26 mouse cellular contexts compared by ENCODE assay signal in genomic region chr2:151724094-151724493, GRCm38 (mm10). TPM values are rescaled to one million over a fixed set of nuclear protein-coding genes. Genes with fewer than 3 reads are reported as not detected.
"Had no signal": no experiment of that assay in that cellular context is flagged by ENCODE, and none has a peak within 500 bp of the region (broad histone marks: within the 10 kb centered on the region; RNA-seq: fewer than 3 reads in every experiment).

No protein-coding gene starts in this region.

- ATAC-seq: midbrain, embryonic 16.5 days had no signal

- H3K4me3 ChIP-seq: limb, embryonic 15.5 days; megakaryocyte, embryonic 14.5 days; midbrain, embryonic 10.5 days; midbrain, embryonic 12.5 days; myocyte; neural tube, embryonic 13.5 days; neural tube, embryonic 15.5 days; stomach, embryonic 15.5 days had no signal

- H3K9ac ChIP-seq: limb, embryonic 15.5 days; lung, embryonic 14.5 days; midbrain, embryonic 12.5 days; neural tube, embryonic 13.5 days; neural tube, embryonic 15.5 days; stomach, embryonic 15.5 days had no signal

- H3K4me2 ChIP-seq: limb, embryonic 15.5 days; lung, embryonic 14.5 days; midbrain, embryonic 12.5 days; neural tube, embryonic 13.5 days; neural tube, embryonic 15.5 days; stomach, embryonic 15.5 days had no signal

- H3K9me3 ChIP-seq: limb, embryonic 15.5 days; megakaryocyte, embryonic 14.5 days; midbrain, embryonic 10.5 days; neural tube, embryonic 15.5 days; stomach, embryonic 15.5 days had no signal

- H3K27ac ChIP-seq: limb, embryonic 15.5 days; midbrain, embryonic 10.5 days; midbrain, embryonic 12.5 days; neural tube, embryonic 13.5 days; neural tube, embryonic 15.5 days; stomach, embryonic 15.5 days; stomach, postnatal 0 days had no signal

- H3K27me3 ChIP-seq: limb, embryonic 15.5 days; megakaryocyte, embryonic 14.5 days; midbrain, embryonic 12.5 days; neural tube, embryonic 13.5 days; neural tube, embryonic 15.5 days; stomach, embryonic 15.5 days had no signal

- H3K4me1 ChIP-seq: limb, embryonic 15.5 days; midbrain, embryonic 10.5 days; midbrain, embryonic 12.5 days; neural tube, embryonic 13.5 days; neural tube, embryonic 15.5 days; stomach, embryonic 15.5 days had no signal

- DNase-seq: lung, adult 18-20 months; lung, embryonic 14.5 days; lung, postnatal 10 days; lung, postnatal 4 days; midbrain, embryonic 14.5 days; retina, postnatal 1 day; right cerebral cortex, adult 18-20 months; right cerebral cortex, postnatal 25 days; right cerebral cortex, postnatal 4 days; spleen, adult 18-20 months; thymus, adult 2 months; thymus, postnatal 25 days; thymus, postnatal 4 days had no signal

RNA-seq across cellular contexts. Expression of gene Tmem74b, which starts 22.3 kb away (rescaled TPM):
- polyA plus RNA-seq: myocyte had no signal

RNA-seq across cellular contexts. Expression of gene Rad21l, which starts 55.8 kb away (rescaled TPM):
- polyA plus RNA-seq: limb, embryonic 15.5 days; lung, embryonic 14.5 days; lung, embryonic 16.5 days; midbrain, embryonic 12.5 days; midbrain, embryonic 14.5 days; myocyte; small intestine, adult 2 months; stomach, embryonic 15.5 days; stomach, postnatal 0 days; thymus, adult 2 months; urinary bladder, adult 2 months had no signal
